13 mouse cellular contexts compared by ENCODE assay signal in the genomic region with DNA sequence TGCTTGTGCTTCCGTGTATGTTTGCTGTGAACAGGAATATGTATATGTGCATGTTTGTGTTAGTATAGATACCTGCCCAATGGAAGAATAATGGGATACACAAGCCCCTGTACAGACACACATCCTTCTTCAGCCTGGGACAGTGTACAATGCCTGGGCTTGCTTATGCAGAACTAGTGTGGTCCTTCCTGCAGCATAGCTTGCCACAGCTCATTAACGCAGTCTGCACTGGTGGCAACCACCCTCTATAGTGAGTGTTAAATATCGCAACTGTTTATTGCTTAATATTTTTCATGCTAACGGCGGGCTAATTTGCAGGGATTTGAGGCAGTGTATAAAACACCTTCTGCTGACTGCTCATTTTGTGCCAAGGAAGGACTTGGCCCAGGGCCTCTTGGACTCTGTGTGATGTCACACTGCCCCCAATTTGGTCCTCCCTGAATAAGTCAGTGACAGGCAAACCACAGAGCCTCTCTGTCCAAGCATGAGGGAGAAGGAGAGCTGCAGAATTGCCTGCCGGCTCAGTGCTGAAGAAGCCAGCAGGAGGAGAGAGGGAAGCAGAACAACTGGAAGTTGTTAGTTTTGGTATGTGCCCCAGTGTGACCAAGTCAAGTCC.
DNase-seq lines count a peak whose midpoint lies in the region; ATAC-seq and TF ChIP-seq lines count a peak whose summit lies in the region.
"Had no signal": no experiment of that assay in that cellular context is flagged by ENCODE, and none has a peak within 500 bp of the region (broad histone marks: within the 10 kb centered on the region; RNA-seq: fewer than 3 reads in every experiment).

No protein-coding gene starts in this region.

- ATAC-seq in forebrain, embryonic 11.5 days (replicated peaks; ENCODE audit: low FRiP score), result no peak
- no peak for ATAC-seq in forebrain, embryonic 12.5 days (ENCODE audit: low FRiP score)
- ATAC-seq in hindbrain, embryonic 16.5 days, result peak; percentile 86
- ATAC-seq: CD4-positive, CD25-positive, alpha-beta regulatory T cell, adult 4 months; midbrain, embryonic 15.5 days had no signal

- H3K9ac ChIP-seq in forebrain, embryonic 11.5 days (ENCODE audit: low read length), result no peak overlapping the region
- H3K9ac ChIP-seq in forebrain, embryonic 12.5 days, result no peak overlapping the region
- no peak overlapping the region for H3K9ac ChIP-seq in hindbrain, embryonic 16.5 days (ENCODE audit: low read depth, low read length)
- H3K9ac ChIP-seq: embryonic facial prominence, embryonic 13.5 days; midbrain, embryonic 15.5 days; stomach, embryonic 15.5 days had no signal

- no peaks in the 10 kb centered on the region for H3K36me3 ChIP-seq in forebrain, embryonic 11.5 days (ENCODE audit: control insufficient read depth, insufficient read depth, low read length)
- H3K36me3 ChIP-seq in forebrain, embryonic 12.5 days (replicated peaks), result no peaks in the 10 kb centered on the region
- H3K36me3 ChIP-seq in hindbrain, embryonic 16.5 days (ENCODE audit: control insufficient read depth, insufficient read depth, low read length), result no peaks in the 10 kb centered on the region
- H3K36me3 ChIP-seq: embryonic facial prominence, embryonic 13.5 days; midbrain, embryonic 15.5 days; stomach, embryonic 15.5 days had no signal

- no peaks in the 10 kb centered on the region for H3K9me3 ChIP-seq in forebrain, embryonic 11.5 days (ENCODE audit: control insufficient read depth, low read length)
- no peaks in the 10 kb centered on the region for H3K9me3 ChIP-seq in forebrain, embryonic 12.5 days
- no peaks in the 10 kb centered on the region for H3K9me3 ChIP-seq in hindbrain, embryonic 16.5 days (ENCODE audit: control insufficient read depth, low read length)
- H3K9me3 ChIP-seq: embryonic facial prominence, embryonic 13.5 days; midbrain, embryonic 15.5 days; stomach, embryonic 15.5 days had no signal

- DNase-seq in forebrain, embryonic 11.5 days (ENCODE audit: low spot score), result peak; percentile 33
- peak; percentile 6 for DNase-seq in layer of hippocampus, adult 9-11 months
- no peak for DNase-seq in layer of hippocampus, adult 2 months (ENCODE audit: low spot score in 2 of 2)
- DNase-seq in brain, embryonic 14.5 days (ENCODE audit: low read depth), result peak; percentile 64
- DNase-seq in spleen, postnatal 4 days (ENCODE audit: low spot score in 2 of 2), result no peak
- DNase-seq: heart, postnatal 36 days; right cerebral cortex, postnatal 14 days had no signal

- H3K27me3 ChIP-seq in forebrain, embryonic 11.5 days (ENCODE audit: control insufficient read depth, insufficient read depth, low read length), result no peaks in the 10 kb centered on the region
- H3K27me3 ChIP-seq in forebrain, embryonic 12.5 days, result no peaks in the 10 kb centered on the region
- no peaks in the 10 kb centered on the region for H3K27me3 ChIP-seq in hindbrain, embryonic 16.5 days (replicated peaks; ENCODE audit: control insufficient read depth, insufficient read depth, low read length)
- H3K27me3 ChIP-seq: embryonic facial prominence, embryonic 13.5 days; midbrain, embryonic 15.5 days; stomach, embryonic 15.5 days had no signal

- no peaks in the 10 kb centered on the region for H3K4me1 ChIP-seq in forebrain, embryonic 11.5 days (replicated peaks; ENCODE audit: control insufficient read depth, insufficient read depth, low read length)
- H3K4me1 ChIP-seq in forebrain, embryonic 12.5 days, result peaks cover 7% of the 10 kb centered on the region; the same call in 1 of the 2 replicates
- H3K4me1 ChIP-seq in hindbrain, embryonic 16.5 days (ENCODE audit: control insufficient read depth, insufficient read depth, low read depth, low read length), result peaks cover 3% of the 10 kb centered on the region; the same call in 1 of the 2 replicates
- H3K4me1 ChIP-seq: stomach, embryonic 15.5 days had no signal

- H3K4me3 ChIP-seq in forebrain, embryonic 11.5 days (ENCODE audit: low read depth, low read length), result no peak overlapping the region
- H3K4me3 ChIP-seq in forebrain, embryonic 12.5 days (replicated peaks), result no peak overlapping the region
- no peak overlapping the region for H3K4me3 ChIP-seq in layer of hippocampus, adult 2 months
- no peak overlapping the region for H3K4me3 ChIP-seq in hindbrain, embryonic 16.5 days (ENCODE audit: low read length)
- H3K4me3 ChIP-seq: embryonic facial prominence, embryonic 13.5 days; midbrain, embryonic 15.5 days; stomach, embryonic 15.5 days had no signal

- TF ChIP-seq CTCF in layer of hippocampus, adult 2 months (conservative IDR thresholded peaks at IDR 0.05), result no peak
- no peak for TF ChIP-seq CTCF in brain, embryonic 14.5 days (IDR thresholded peaks at IDR 0.05; ENCODE audit: borderline replicate concordance, extremely low read depth, insufficient read depth, insufficient read length)

- no peak overlapping the region for H3K27ac ChIP-seq in forebrain, embryonic 11.5 days (ENCODE audit: low read depth, low read length)
- H3K27ac ChIP-seq in forebrain, embryonic 12.5 days, result no peak overlapping the region
- no peak overlapping the region for H3K27ac ChIP-seq in layer of hippocampus, adult 2 months
- H3K27ac ChIP-seq in hindbrain, embryonic 16.5 days (ENCODE audit: low read depth, low read length), result no peak overlapping the region
- H3K27ac ChIP-seq: embryonic facial prominence, embryonic 13.5 days; midbrain, embryonic 15.5 days; stomach, embryonic 15.5 days had no signal

- H3K4me2 ChIP-seq in forebrain, embryonic 11.5 days (ENCODE audit: low read depth, low read length, severe bottlenecking), result no peak overlapping the region
- no peak overlapping the region for H3K4me2 ChIP-seq in forebrain, embryonic 12.5 days
- no peak overlapping the region for H3K4me2 ChIP-seq in hindbrain, embryonic 16.5 days (ENCODE audit: low read length)
- H3K4me2 ChIP-seq: embryonic facial prominence, embryonic 13.5 days; midbrain, embryonic 15.5 days; stomach, embryonic 15.5 days had no signal

- no peak for TF ChIP-seq POLR2A in brain, embryonic 14.5 days (IDR thresholded peaks at IDR 0.05; ENCODE audit: borderline replicate concordance, extremely low read depth, insufficient read depth, insufficient read length, poor library complexity, severe bottlenecking)

- 69% methylated on average over 6 of the region's 6 CpGs for WGBS in forebrain, embryonic 11.5 days
- WGBS in forebrain, embryonic 12.5 days, result 69% methylated on average over 6 of the region's 6 CpGs
- 56% methylated on average over 6 of the region's 6 CpGs for WGBS in hindbrain, embryonic 16.5 days

Comparison
In these comparisons a context has a peak if more than half of its experiments do, and no peak if none do; other contexts are left out.
1. DNase-seq: peak in forebrain, embryonic 11.5 days (single experiment), layer of hippocampus, adult 9-11 months (single experiment) and brain, embryonic 14.5 days (single experiment); none in layer of hippocampus, adult 2 months (0 of 2) and spleen, postnatal 4 days (0 of 2).